Mouse (Mus musculus) cerebellum, adult 2 months (tissue): ENCODE measurements at regions not wholly inside any gene's neighbourhood (a gene's known extent, or its start where the extent isn't known, plus 50 kb on each side); places are given as distances from the start of the nearest gene placed in this dataset.

Experiments
- CTCF ChIP-seq: fragments of 200-500 bp; IDR thresholded peaks from 2 replicates; pipeline ENCODE4 v1.5.1; 2011; ENCODE audit warnings: low read depth, mild to moderate bottlenecking, control low read depth, low read length, moderate library complexity, borderline replicate concordance; ENCODE audit not compliant: insufficient read depth
- POLR2A ChIP-seq: fragments of 200-500 bp; IDR thresholded peaks from 2 replicates; pipeline ENCODE4 v1.6.1; 2011; ENCODE audit warnings: low read length, control low read depth, borderline replicate concordance; ENCODE audit not compliant: insufficient read depth

- TF ChIP-seq POLR2A (no peak), CTCF (no peak)
These were observed 122.0 kb downstream of the Gm12728 start for GRCm38 (mm10) chr4:105911678-105912077.
